Mouse (Mus musculus): Measurements from ENCODE around the gene Ddo.

Ddo gene

DNA sequence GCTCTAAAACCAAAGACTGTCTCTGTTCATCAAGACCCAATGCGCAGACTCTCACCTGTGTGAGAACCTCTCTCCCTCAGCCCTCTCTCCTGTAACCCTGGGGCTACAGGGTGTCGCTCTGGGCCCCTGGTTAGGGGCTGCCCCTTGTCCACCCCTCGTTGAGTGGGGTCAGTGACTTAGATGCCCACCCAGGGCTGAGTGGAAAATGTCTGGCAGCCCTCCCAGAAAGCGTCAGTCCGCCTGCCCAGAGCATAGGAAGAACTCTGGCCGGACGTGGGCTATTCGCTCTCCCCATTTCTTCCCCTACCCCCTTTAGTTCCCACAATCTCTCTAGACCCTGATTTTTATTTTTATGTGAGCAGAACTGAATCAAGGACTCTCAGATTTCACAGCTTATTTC lies 86.5 kb downstream of the Ddo start:
- peak; percentile 1; the same call in 1 of the 2 replicates for ATAC-seq (ENCODE audit: low TSS enrichment)

- peak; percentile 85 for ATAC-seq (ENCODE audit: low TSS enrichment)
These were observed 86.9 kb downstream of the Ddo start for GRCm38 (mm10) chr10:40716713-40717112.

DNA sequence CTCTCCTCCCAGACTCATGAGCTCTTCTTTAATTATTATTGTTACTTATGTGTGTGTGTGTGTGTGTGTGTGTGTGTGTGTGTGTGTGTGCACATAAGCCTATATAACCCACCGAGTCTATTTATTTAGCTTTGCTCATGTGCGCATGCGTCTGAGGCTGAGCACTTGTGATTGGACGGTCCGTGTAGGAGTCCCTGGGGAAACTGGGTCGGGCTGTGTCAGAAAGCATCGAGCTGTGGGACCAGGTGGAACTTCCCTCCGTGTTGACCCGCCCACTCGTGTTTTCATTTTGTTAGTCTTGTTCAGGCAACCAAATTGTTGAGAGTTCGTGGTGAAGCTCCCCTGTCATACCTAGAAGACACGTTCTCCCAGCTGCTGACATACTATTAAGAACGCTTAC lies 88.6 kb downstream of the Ddo start:
- ATAC-seq (ENCODE audit: low TSS enrichment), result no peak

DNA sequence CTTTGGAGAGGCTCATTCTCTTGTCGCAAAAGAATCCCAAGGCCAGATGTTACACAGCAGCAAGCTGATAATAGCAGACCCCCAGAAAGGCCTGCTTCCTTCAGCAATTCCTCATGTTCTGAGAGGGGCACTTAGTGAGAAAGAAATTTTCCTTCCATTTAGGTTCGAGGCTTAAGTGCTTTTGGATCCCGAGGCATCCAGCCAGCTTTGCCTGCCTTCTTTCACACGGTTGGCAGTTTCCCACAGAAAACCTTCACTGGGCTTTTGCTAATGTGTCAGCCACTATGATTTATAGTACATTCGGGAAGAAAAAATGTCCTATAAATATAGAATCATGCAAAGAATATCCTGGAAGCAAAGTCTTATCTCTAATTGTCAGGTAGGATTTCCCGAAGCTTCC lies 89.3 kb downstream of the Ddo start:
- ATAC-seq (ENCODE audit: low TSS enrichment), result peak; percentile 45

DNA sequence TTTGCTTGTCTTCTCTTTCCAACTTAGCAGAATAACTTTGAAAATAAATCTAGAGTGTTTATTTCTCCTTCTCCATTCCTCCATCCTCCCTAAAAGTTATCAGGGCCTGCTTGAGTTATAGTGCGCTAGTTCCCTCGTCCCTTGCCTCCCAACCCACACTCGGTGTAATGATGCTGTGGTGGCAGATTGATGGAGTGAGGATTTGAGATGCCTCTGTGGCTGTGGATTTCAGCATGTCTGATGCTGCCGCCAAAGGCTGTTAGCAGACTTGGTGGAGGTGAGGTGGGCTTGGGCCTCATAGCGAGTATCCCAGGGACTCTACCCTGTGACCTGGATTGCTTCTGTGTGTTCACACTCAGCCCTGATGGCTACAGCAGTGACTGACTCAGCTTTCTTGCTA lies 91.1 kb downstream of the Ddo start:
- ATAC-seq (ENCODE audit: low TSS enrichment), result no peak

DNA sequence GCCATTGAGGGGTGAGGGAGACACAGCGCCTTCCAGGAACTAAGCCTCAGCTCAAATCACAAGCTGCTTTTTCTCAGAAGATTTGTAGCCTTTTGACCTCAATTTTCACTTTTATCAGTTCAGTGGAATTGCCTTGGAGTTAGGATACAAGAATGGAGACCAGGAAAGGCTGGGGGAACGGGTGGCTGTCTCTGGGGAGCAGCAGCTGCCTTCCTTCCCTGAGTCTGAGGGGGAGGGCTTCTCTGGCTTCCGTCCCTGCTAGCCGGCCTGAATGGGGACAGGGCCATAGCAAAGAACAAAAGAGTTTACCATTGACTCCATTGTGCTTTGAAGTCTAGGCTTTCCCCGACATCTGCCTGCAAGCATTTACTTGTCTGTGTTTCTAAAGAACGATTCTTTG lies 94.5 kb downstream of the Ddo start:
- no peak for ATAC-seq (ENCODE audit: low TSS enrichment)

DNA sequence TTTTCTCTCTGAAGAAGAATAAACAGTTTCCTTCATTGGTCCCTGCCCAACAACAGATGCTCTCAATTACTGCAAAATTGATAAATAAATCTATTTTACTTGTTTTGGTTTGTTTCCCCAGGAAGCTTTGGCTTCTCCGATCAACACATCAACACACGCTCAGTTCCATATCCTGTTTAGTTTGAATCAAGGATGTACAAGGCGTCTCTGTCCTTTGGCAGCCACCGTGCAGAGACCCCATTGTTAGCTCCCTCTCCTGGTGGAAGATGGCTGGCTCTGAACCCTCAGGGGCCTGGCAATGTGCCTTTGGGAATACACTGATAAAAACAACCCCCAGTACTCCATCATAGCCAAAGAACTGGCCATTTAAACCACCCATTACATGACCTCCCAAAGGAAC lies 95.3 kb downstream of the Ddo start:
- no peak for ATAC-seq (ENCODE audit: low TSS enrichment)

GRCm38 (mm10) chr10:40725471-40725870 lies 95.7 kb downstream of the Ddo start:
- ATAC-seq (ENCODE audit: low TSS enrichment), result no peak

- ATAC-seq (ENCODE audit: low TSS enrichment), result peak; percentile 25; the same call in 1 of the 2 replicates
These were observed 96.6 kb downstream of the Ddo start for GRCm38 (mm10) chr10:40726288-40726902.

- ATAC-seq (ENCODE audit: low TSS enrichment), result no peak
These were observed 97.2 kb downstream of the Ddo start for GRCm38 (mm10) chr10:40726989-40727388.

GRCm38 (mm10) chr10:40730200-40730599 lies 100.4 kb downstream of the Ddo start:
- ATAC-seq (ENCODE audit: low TSS enrichment), result 0 out of 2 replicates have a peak, but pooled peaks have one; percentile 7

Data from frontal cortex, adult (tissue).